Mouse (Mus musculus) intestine, embryonic 16.5 days (tissue): ENCODE data around the gene Moxd1. TPM values are rescaled to one million over a fixed set of nuclear protein-coding genes. Genes with fewer than 3 reads are reported as not detected.
A peak's percentile ranks its signal among the peaks of the same experiment; 100 is the strongest.

Source experiments
- ATAC-seq: fragments of 200-750 bp; cut with Nextera tagmentation; 2 replicates; pipeline ENCODE4 v1.8.0; 2017; ENCODE audit warnings: moderate TSS enrichment, moderate library complexity
- H3K27ac ChIP-seq: fragments of 300-500 bp; sonication (generic); 2 replicates; pipeline ENCODE4 v1.5.1; 2014; ENCODE audit warnings: mild to moderate bottlenecking, low read length
- H3K27me3 ChIP-seq: fragments of 300-500 bp; sonication (generic); replicated peaks from 2 replicates; pipeline ENCODE4 v1.6.1; 2014; ENCODE audit warnings: low read length, control low read depth, mixed read lengths; ENCODE audit not compliant: control insufficient read depth, insufficient read depth
- H3K36me3 ChIP-seq: fragments of 300-500 bp; sonication (generic); 2 replicates; pipeline ENCODE4 v1.6.1; 2014; ENCODE audit warnings: low read length, control low read depth; ENCODE audit not compliant: control insufficient read depth, insufficient read depth
- H3K4me1 ChIP-seq: fragments of 300-500 bp; sonication (generic); 2 replicates; pipeline ENCODE4 v1.6.1; 2014; ENCODE audit warnings: low read length, control low read depth, mixed read lengths; ENCODE audit not compliant: control insufficient read depth, insufficient read depth
- H3K4me2 ChIP-seq: fragments of 300-500 bp; sonication (generic); 2 replicates; pipeline ENCODE4 v1.6.1; 2014; ENCODE audit warnings: low read depth, low read length, control low read depth
- H3K4me3 ChIP-seq: fragments of 300-500 bp; sonication (generic); 2 replicates; pipeline ENCODE4 v1.5.1; 2014; ENCODE audit warnings: mild to moderate bottlenecking, low read length
- H3K9ac ChIP-seq: fragments of 300-500 bp; sonication (generic); 2 replicates; pipeline ENCODE4 v1.6.1; 2014; ENCODE audit warnings: low read depth, low read length
- H3K9me3 ChIP-seq: fragments of 300-500 bp; sonication (generic); 2 replicates; pipeline ENCODE4 v1.6.1; 2016; ENCODE audit warnings: low read length, control low read depth; ENCODE audit not compliant: control insufficient read depth
- WGBS: fragments of 180-500 bp; shearing (Covaris S2); extraction: QIAGEN DNeasy Blood & Tissue Kit; methylation state at CpG from one replicate; pipeline ENCODE4 v1.1.7; 2014; 5-methylcytosine and 5-hydroxymethylcytosine counted together
- polyA plus RNA-seq: library from polyadenylated mRNA; unstranded; fragments of >200 nt; fragmentation: Nextera tagmentation; extraction: Ambion mirVana; gene quantifications from 2 replicates; pipeline ENCODE4 v1.2.1, GENCODE M21; 2015

Moxd1 gene
- polyA plus RNA-seq, 1 experiment from 2014 or later: 11.7 TPM

DNA sequence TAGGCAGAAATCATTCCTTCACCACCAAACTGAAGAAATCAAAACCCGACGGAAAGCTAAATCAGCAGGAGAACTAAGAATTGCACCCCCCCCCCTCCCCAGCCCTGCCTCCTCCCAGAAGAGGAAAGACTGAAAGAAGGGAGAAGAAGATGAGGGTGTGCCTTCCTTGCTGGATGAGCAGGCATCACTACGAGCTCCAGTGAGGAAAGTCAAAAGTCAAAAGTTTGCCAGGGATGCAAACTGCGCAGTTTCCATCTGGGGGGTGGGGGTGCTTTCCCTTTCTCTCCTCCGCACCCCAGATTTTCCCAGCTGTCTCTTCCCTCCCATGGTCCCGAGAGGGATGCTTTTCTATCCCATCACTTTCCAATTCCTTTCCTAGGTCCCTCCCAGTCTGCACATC lies 406 bp upstream of the Moxd1 start:
- no peaks in the 10 kb centered on the region for H3K9me3 ChIP-seq
- H3K4me3 ChIP-seq: peak overlapping the region; percentile 61
- peak overlapping the region; percentile 99 for H3K4me2 ChIP-seq
- H3K36me3 ChIP-seq: no peaks in the 10 kb centered on the region
- no peak overlapping the region for H3K27ac ChIP-seq
- peaks cover 14% of the 10 kb centered on the region; the same call in 1 of the 2 replicates for H3K27me3 ChIP-seq
- 0 out of 2 replicates have a peak, but pooled peaks have one; percentile 15 for ATAC-seq
- WGBS: 15% methylated on average over 6 of the region's 6 CpGs
- H3K9ac ChIP-seq: peak overlapping the region; percentile 67; the same call in 1 of the 2 replicates
- peaks cover 14% of the 10 kb centered on the region for H3K4me1 ChIP-seq

DNA sequence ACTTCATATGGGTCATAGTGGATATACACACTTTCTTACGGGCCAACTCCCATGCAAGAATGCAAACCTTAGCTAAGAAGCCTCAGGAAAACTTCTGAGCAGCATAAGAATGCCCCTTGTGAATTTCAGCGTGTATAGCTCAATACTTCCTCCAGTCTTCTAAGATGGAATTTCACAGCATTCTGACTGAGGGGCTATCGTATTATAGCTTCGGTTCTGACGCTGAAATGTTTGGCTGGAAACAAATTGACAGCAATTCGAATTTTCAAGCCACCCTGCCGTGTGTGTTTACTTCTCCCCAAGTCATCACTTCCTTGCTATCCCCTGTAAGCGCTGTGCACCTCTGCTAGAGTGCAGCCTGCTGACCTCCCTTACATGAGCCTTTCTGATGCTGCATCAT lies 1.3 kb downstream of the Moxd1 start:
- ATAC-seq: no peak
- no peak overlapping the region for H3K4me2 ChIP-seq

DNA sequence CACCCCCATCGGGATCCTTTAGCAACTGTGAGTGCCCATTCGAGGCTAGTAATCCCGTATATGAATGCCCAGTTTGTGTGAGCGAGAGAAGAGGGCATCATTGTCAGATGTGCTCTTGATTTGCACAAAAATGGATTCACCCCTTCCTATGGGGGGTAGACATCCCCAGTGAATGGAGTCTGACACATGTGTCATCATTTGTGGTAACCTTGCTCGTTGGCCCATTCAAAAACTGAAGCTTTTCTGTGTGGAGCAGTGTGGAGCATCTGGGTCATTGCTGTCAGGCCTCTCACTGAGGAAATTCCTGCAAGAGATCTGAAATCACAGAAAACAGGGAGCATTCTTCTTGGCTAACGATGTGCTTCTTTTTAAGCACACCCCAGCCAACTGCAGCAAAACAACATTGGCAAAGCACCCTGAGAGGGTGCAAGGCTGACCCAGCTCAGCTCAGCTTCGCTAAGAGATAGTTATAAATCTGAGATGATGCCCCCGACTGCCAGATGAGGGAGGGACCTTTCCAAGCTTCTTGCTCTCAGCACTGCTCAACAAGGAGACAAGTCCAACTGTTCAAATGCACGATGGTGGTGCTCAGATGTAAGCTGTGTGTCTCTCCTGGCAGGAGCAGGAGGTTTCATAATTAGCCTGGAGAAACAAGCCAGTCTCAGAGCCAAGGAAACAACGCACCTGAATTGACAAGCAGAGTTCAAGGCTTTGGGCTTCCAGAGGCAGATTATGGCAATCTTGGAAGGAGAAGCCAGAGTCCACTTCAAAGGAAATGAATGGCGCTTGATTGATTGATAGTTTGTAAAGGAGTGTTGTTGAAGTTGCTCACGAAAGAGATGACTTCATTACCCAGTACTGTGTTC lies 5.2 kb downstream of the Moxd1 start:
- Histone ChIP-seq H3K36me3 (no peaks in the 10 kb centered on the region), H3K9me3 (no peaks in the 10 kb centered on the region), H3K4me3 (no peak overlapping the region), H3K27me3 (peaks cover 11% of the 10 kb centered on the region; the same call in 1 of the 2 replicates), H3K4me1 (0 out of 2 replicates have a peak, but pooled peaks cover 5% of the 10 kb centered on the region), H3K4me2 (no peak overlapping the region), H3K27ac (no peak overlapping the region), H3K9ac (no peak overlapping the region)
- ATAC-seq: no peak
- 57% methylated on average over 12 of the region's 12 CpGs for WGBS

More for the DNA sequence above, 1.3 kb downstream of the Moxd1 start:
- H3K9ac ChIP-seq: no peak overlapping the region
- H3K36me3 ChIP-seq: no peaks in the 10 kb centered on the region
- H3K4me3 ChIP-seq: no peak overlapping the region
- H3K9me3 ChIP-seq: no peaks in the 10 kb centered on the region
- WGBS: 38% methylated on average over 8 of the region's 8 CpGs
- no peak overlapping the region for H3K27ac ChIP-seq
- H3K27me3 ChIP-seq: peaks cover 14% of the 10 kb centered on the region; the same call in 1 of the 2 replicates
- H3K4me1 ChIP-seq: peaks cover 9% of the 10 kb centered on the region; the same call in 1 of the 2 replicates

DNA sequence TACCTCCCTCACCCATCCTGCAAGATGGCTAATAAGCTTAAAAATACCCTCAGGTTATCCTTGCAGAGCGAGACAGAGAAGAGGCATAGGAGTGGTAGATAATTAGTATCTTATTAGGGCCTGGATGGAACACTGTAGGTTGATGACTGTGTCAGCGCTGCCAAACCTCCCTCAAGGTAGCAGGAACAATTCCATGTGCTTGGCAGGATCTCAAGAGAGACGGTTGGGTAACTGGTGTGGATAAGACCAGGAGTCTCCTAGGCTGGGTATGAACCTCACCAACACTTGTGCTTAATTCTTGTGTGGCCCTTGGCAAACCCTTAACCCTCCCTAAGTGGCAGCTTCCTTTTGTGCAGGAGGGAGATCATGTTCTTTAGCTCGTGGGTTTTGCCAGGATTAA lies 9.0 kb downstream of the Moxd1 start:
- WGBS: 83% methylated on average over 4 of the region's 4 CpGs
- Histone ChIP-seq H3K36me3 (no peaks in the 10 kb centered on the region), H3K9me3 (no peaks in the 10 kb centered on the region)

DNA sequence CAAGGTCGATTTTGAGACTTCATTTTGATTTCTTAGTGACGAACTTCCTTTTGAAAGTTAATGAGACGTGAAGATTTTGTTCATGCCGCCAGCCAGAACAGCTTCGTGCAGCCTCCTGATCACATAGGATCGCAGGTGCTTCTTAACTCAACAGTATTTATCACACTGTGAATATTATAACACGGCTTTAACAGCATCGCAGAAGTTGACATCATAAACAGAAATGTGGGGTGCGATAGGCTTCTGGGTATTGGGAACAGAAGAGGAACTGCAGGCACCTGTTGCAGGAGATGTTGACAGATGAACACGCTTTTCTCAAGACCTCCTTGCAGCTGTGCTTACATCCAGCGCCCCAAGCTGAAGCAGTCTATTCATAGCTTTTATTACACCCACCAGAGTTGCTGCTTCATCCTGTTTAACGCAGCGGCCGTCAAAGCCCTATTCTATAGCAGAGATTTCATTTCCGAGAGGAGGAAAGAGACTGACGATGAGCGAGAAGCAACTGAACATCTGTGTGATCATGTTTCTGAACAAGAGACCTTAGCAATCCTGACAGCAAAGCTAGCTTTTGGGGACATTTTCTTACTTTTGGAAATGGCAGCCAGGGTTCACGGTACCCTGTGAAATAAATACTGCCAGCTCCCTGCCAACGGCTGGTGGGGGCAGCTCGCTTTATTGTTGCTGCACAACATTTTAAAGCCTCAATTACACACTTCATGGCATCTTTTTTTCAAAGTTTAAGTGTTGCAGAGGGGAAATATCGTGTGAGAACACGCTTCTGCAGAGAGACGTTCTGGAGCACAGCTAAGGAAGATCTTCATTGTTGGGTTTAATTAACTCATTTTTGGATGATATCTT lies 12.3 kb downstream of the Moxd1 start:
- no peak overlapping the region for H3K4me2 ChIP-seq
- no peak overlapping the region for H3K27ac ChIP-seq
- ATAC-seq: no peak
- WGBS: 62% methylated on average over 23 of the region's 23 CpGs
- no peaks in the 10 kb centered on the region for H3K36me3 ChIP-seq
- no peaks in the 10 kb centered on the region; the same call in 1 of the 2 replicates for H3K9me3 ChIP-seq
- no peak overlapping the region for H3K4me3 ChIP-seq
- no peaks in the 10 kb centered on the region for H3K27me3 ChIP-seq
- no peaks in the 10 kb centered on the region for H3K4me1 ChIP-seq
- no peak overlapping the region for H3K9ac ChIP-seq

More for the DNA sequence above, 9.0 kb downstream of the Moxd1 start:
- no peaks in the 10 kb centered on the region for H3K4me1 ChIP-seq
- ATAC-seq: no peak
- no peak overlapping the region for H3K9ac ChIP-seq
- no peaks in the 10 kb centered on the region for H3K27me3 ChIP-seq
- no peak overlapping the region for H3K4me3 ChIP-seq
- H3K27ac ChIP-seq: no peak overlapping the region
- H3K4me2 ChIP-seq: no peak overlapping the region

DNA sequence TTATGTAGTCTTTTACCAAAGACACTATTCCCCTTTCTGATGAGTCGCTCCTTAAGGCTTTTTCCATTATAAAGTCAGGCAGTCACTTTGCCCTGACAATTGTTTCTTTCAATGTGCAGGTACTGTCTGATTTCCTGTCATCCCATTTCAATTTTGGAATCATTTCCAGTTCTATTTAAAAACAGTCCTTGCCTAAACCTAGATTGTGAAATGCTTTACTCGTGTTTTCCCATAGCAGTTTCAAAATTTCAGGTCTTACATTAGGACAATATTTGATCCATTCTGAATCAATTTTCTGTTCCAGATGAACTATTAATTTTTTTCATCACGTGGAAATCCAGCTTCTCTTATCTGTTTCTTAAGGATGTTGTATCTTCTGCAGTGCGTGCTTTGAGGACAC lies 23.5 kb downstream of the Moxd1 start:
- H3K4me1 ChIP-seq: no peaks in the 10 kb centered on the region
- WGBS: 88% methylated on average over 4 of the region's 4 CpGs
- H3K9ac ChIP-seq: no peak overlapping the region

DNA sequence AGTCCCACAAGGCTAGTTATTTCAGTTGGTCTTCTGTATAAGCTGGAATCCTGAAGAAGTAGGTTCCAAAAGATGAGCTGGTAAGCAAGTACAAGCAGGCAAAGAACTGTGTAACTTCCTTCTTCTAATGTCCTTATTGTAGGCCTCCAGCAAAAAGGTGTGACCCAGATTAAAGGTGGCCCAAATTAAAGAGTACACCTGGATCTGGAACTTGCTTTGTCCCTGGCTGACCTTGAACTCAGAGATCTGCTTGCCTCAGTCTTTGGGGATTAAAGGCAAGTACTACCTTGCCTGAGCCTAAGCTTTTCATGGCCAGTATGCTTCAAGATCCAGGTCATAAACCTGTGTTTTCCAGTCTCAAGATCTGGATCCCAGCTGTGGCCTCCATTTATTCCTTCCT lies 24.8 kb downstream of the Moxd1 start:
- no peaks in the 10 kb centered on the region for H3K9me3 ChIP-seq
- no peak overlapping the region for H3K9ac ChIP-seq
- H3K4me2 ChIP-seq: no peak overlapping the region
- H3K27ac ChIP-seq: no peak overlapping the region
- no peaks in the 10 kb centered on the region for H3K36me3 ChIP-seq
- H3K27me3 ChIP-seq: no peaks in the 10 kb centered on the region
- H3K4me1 ChIP-seq: no peaks in the 10 kb centered on the region
- no peak overlapping the region for H3K4me3 ChIP-seq
- ATAC-seq: no peak

More for the DNA sequence above, 23.5 kb downstream of the Moxd1 start:
- Histone ChIP-seq H3K4me3 (no peak overlapping the region), H3K27me3 (no peaks in the 10 kb centered on the region), H3K9me3 (no peaks in the 10 kb centered on the region), H3K36me3 (no peaks in the 10 kb centered on the region), H3K27ac (no peak overlapping the region), H3K4me2 (no peak overlapping the region)
- ATAC-seq: no peak

DNA sequence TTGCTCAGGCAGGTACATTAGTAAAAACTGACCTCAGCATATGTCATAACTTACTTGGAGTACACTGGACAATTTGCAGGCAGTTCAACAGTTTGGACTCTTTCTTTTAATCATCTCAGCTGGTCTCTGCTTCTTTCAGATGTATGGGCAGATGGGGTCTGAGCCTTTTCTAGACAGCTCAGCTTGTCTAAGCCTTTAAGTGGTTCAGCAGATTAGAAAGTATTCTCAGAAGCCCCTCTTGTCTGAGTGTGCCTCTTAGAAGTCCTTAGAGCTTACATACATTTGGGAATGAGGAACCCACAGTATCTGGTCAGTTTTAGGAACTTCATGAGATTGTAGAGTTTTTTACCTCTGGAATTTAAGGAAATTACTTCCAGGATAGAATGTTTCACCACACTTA lies 28.3 kb downstream of the Moxd1 start:
- Histone ChIP-seq H3K9ac (no peak overlapping the region), H3K4me3 (no peak overlapping the region), H3K4me1 (no peaks in the 10 kb centered on the region), H3K27me3 (no peaks in the 10 kb centered on the region), H3K4me2 (no peak overlapping the region), H3K36me3 (no peaks in the 10 kb centered on the region), H3K27ac (no peak overlapping the region), H3K9me3 (no peaks in the 10 kb centered on the region)
- no peak for ATAC-seq

DNA sequence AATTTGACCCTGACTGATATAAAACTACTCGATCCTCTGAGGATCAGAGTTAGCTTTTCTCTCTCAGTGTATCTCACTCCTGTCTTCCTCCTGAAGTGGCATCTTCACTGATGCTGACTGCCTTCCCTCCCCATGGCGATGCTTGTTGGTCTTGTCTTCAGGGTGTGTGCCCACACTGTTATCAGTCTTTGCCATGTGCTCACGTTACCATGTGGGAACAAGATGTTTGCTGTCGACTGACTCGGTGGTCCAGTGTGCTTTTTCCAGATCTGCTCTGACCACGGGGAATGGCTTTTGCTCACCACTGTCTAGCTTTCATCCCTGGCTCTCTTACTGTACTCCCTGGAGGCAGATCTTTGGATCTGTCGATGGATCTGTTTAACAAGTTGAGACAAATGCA lies 34.8 kb downstream of the Moxd1 start:
- Histone ChIP-seq H3K9me3 (no peaks in the 10 kb centered on the region), H3K27me3 (no peaks in the 10 kb centered on the region), H3K4me3 (no peak overlapping the region), H3K4me1 (no peaks in the 10 kb centered on the region), H3K27ac (no peak overlapping the region), H3K4me2 (no peak overlapping the region), H3K36me3 (no peaks in the 10 kb centered on the region), H3K9ac (no peak overlapping the region)
- ATAC-seq: no peak
- WGBS: 78% methylated on average over 7 of the region's 7 CpGs
